Mouse (Mus musculus): ENCODE measurements around the gene Rnf214. TPM values are rescaled to one million over a fixed set of nuclear protein-coding genes. Genes with fewer than 3 reads are reported as not detected.

Rnf214 gene
- polyA plus RNA-seq, 1 experiment from 2014 or later = 52.6 TPM

DNA sequence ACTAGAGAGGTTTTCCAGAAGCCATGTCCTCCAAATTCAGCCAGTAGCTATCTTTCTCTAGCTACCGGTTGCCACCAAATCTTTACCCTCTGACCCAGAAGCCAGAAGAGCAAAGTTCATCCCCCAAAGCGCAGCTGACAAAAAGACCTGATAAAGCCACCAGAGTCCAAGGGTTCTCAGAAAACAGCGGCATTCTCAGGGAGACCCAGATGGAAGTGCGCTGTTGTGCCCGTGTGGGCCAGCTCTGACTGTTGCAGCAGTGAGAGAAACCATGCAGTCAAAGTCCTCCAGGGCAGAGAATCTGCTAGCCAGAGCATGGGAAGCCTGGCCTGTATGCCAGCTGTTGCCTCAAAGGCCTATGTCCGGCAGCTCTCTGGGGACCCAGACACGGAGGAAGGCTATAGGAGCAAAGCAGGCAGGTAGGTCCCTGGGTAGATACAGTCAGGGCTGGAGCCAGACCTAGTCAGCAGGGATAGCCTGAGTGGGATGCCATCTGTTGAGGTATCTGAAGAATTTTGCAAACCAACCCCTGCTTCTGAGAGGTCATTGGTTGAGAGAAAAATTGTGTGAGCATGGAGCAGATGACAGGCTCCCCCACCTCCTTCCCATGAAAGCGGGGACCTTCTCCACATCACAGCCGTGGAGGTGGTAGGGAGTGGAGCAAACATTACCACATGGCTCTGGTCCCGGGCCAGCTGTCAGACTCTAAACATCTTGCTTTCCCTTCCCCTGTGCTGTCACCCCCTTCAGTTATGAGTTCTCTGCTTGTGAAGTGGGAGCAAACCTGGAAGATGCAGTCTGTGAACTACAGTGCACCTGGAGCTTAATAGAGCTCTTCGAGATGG is 26.1 kb upstream of the Rnf214 start:
- H3K4me3 ChIP-seq (ENCODE audit: low read depth, low read length) = peak overlapping the region; percentile 22; the same call in 1 of the 2 replicates
- peak; percentile 23 for DNase-seq

DNA sequence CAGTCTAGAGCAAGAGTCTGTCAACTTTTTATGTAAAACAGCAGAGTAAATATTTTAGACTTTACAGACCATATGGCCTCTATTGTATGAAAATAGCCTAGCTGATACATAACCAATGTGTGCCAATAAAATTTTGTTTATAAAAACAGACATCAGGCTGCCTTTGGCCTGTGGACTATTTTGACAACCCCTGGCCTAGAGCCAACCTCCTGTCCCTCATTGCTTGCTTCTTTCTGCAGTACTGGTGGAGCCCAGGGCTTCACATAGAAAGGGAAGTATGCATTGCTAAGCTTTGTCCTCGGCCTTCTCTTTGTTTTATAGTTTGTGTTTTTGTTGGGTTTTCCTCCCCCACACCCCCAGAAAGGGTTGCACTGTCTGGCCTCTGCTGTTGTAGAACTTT is 25.2 kb upstream of the Rnf214 start:
- no peak overlapping the region for H3K4me3 ChIP-seq (ENCODE audit: low read depth, low read length)
- DNase-seq (peak; percentile 75), ATAC-seq (ENCODE audit: insufficient read depth) (no peak)
- TF ChIP-seq CTCF (IDR thresholded peaks at IDR 0.05; ENCODE audit: low read depth) = no peak
- WGBS = 18% methylated on average over 1 of the region's 1 CpGs
- H3K27ac ChIP-seq (ENCODE audit: low read depth) = peak overlapping the region; percentile 49
- no peaks in the 10 kb centered on the region for H3K27me3 ChIP-seq (ENCODE audit: insufficient read depth, low read length)
- H3K4me2 ChIP-seq = no peak overlapping the region; the same call in 1 of the 2 replicates
- peaks cover 44% of the 10 kb centered on the region for H3K36me3 ChIP-seq (ENCODE audit: insufficient read depth)
- H3K4me1 ChIP-seq (ENCODE audit: insufficient read depth) = peaks cover 7% of the 10 kb centered on the region; the same call in 1 of the 2 replicates
- H3K9me3 ChIP-seq (ENCODE audit: low read depth, low read length) = no peaks in the 10 kb centered on the region
- H3K9ac ChIP-seq = no peak overlapping the region

More for the DNA sequence above, 26.1 kb upstream of the Rnf214 start:
- peak overlapping the region; percentile 29; the same call in 1 of the 2 replicates for H3K9ac ChIP-seq
- H3K27ac ChIP-seq (ENCODE audit: low read depth) = peak overlapping the region; percentile 49
- no peak for TF ChIP-seq CTCF (IDR thresholded peaks at IDR 0.05; ENCODE audit: low read depth)
- H3K4me1 ChIP-seq (ENCODE audit: insufficient read depth) = peaks cover 7% of the 10 kb centered on the region; the same call in 1 of the 2 replicates
- H3K36me3 ChIP-seq (ENCODE audit: insufficient read depth) = peaks cover 35% of the 10 kb centered on the region
- WGBS = 51% methylated on average over 11 of the region's 11 CpGs
- H3K9me3 ChIP-seq (ENCODE audit: low read depth, low read length) = no peaks in the 10 kb centered on the region
- H3K4me2 ChIP-seq = peak overlapping the region; percentile 61
- ATAC-seq (ENCODE audit: insufficient read depth) = no peak
- H3K27me3 ChIP-seq (ENCODE audit: insufficient read depth, low read length) = no peaks in the 10 kb centered on the region

DNA sequence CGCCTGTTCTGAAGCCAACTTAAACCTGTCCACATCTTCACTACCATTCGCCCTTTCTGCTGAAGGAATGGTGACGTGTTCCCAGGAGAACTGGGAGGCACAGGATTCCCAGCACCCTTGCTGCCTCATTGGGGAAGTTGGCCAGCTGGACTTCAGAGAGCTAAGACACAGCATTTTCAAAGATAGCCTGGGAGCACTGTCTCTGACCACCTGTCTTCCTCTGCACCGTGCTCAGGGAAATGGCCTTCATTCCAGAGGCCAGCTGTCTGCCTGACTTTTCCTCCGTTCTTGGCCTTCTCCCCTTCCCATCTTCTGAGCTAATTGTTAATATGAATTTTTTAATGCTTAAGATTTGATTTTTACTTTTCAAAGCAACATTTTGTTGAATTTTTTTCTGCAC is 22.6 kb upstream of the Rnf214 start:
- no peak for ATAC-seq (ENCODE audit: insufficient read depth)
- WGBS = 80% methylated on average over 5 of the region's 5 CpGs
- H3K4me1 ChIP-seq (ENCODE audit: insufficient read depth) = peaks cover 4% of the 10 kb centered on the region; the same call in 1 of the 2 replicates
- no peak overlapping the region for H3K9ac ChIP-seq
- H3K36me3 ChIP-seq (ENCODE audit: insufficient read depth) = peaks cover 50% of the 10 kb centered on the region
- no peaks in the 10 kb centered on the region for H3K27me3 ChIP-seq (ENCODE audit: insufficient read depth, low read length)
- no peak for TF ChIP-seq CTCF (IDR thresholded peaks at IDR 0.05; ENCODE audit: low read depth)
- no peak overlapping the region for H3K4me3 ChIP-seq (ENCODE audit: low read depth, low read length)
- no peak for DNase-seq
- no peak overlapping the region for H3K27ac ChIP-seq (ENCODE audit: low read depth)
- H3K4me2 ChIP-seq = no peak overlapping the region
- H3K9me3 ChIP-seq (ENCODE audit: low read depth, low read length) = no peaks in the 10 kb centered on the region

DNA sequence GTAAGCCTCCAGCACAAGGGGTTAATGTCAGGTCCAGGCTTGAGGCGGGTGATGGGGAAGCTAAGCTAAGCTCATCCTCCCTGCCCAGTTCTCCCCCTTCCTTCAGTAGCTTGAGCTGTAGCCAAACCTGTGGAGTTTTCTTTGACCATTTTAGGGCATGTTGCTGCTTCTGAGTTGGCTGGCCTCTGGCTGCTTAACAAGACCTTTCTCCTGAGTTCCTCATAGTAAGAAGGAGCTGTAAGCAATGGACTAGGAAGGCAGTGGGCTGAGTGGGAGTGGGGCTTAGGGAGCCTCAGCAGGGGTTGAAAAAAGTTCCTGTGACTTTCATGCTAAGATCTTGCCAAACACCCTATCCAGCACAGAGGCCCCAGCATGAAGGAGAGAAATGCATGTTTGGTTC is 13.2 kb upstream of the Rnf214 start:
- ATAC-seq (ENCODE audit: insufficient read depth) = peak; percentile 60; the same call in 1 of the 2 replicates
- peak overlapping the region; percentile 26; the same call in 1 of the 2 replicates for H3K27ac ChIP-seq (ENCODE audit: low read depth)

DNA sequence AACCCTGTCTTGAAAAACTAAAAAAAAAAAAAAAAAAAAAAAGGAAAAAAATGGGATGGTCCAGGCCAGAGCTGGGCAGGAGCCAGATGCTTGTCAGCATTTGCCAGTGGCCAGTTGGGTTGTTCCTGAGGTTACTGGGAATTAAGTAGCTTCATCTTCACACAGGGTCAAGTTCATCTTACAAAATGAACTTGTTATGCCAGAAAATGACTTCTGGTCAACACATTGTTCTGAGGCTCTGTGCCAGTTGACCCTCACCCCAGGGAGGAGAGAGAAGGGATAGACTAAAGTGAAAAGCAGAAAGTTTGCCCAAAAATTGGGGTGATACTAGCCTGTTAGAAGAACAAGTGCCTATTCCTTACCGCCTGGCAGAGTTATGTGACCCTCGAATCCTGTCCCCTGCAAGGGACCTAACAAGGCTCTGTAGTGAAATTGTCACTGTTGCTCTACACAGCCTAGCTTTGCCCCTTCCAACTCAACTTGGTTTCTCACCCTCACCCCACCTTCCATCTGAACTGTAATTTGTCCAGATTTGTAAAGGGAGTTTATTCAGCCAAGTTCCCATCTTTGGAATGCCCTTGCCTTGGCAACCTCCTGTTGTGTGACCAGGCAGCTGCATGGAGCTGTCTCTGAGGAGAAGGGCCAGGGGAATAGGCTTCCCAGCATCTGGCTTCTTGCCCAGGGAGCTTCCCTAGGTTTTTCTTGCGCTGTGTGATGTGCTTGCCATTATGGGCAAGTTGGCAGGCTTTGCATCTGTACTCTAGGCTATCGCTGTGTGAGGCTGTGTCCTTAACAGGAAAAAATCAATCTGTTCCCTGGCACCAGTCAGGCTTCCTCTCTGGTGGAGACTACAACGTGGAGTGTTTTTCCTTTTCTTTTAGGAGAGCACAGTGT is 10.6 kb upstream of the Rnf214 start:
- peak overlapping the region; percentile 48; the same call in 1 of the 2 replicates for H3K27ac ChIP-seq (ENCODE audit: low read depth)
- H3K27me3 ChIP-seq (ENCODE audit: insufficient read depth, low read length) = no peaks in the 10 kb centered on the region
- H3K9me3 ChIP-seq (ENCODE audit: low read depth, low read length) = no peaks in the 10 kb centered on the region
- DNase-seq (peak; percentile 72), ATAC-seq (ENCODE audit: insufficient read depth) (peak; percentile 63)
- H3K4me2 ChIP-seq = no peak overlapping the region
- peaks cover 72% of the 10 kb centered on the region for H3K36me3 ChIP-seq (ENCODE audit: insufficient read depth)
- H3K9ac ChIP-seq = no peak overlapping the region
- TF ChIP-seq CTCF (IDR thresholded peaks at IDR 0.05; ENCODE audit: low read depth) = no peak
- H3K4me1 ChIP-seq (ENCODE audit: insufficient read depth) = no peaks in the 10 kb centered on the region
- WGBS = 74% methylated on average over 5 of the region's 5 CpGs
- no peak overlapping the region for H3K4me3 ChIP-seq (ENCODE audit: low read depth, low read length)

More for the DNA sequence above, 13.2 kb upstream of the Rnf214 start:
- 24% methylated on average over 1 of the region's 1 CpGs for WGBS
- H3K27me3 ChIP-seq (ENCODE audit: insufficient read depth, low read length) = no peaks in the 10 kb centered on the region
- DNase-seq = peak; percentile 40
- H3K4me2 ChIP-seq = no peak overlapping the region
- no peak overlapping the region for H3K9ac ChIP-seq
- H3K4me3 ChIP-seq (ENCODE audit: low read depth, low read length) = no peak overlapping the region
- TF ChIP-seq CTCF (IDR thresholded peaks at IDR 0.05; ENCODE audit: low read depth) = no peak
- no peaks in the 10 kb centered on the region for H3K9me3 ChIP-seq (ENCODE audit: low read depth, low read length)
- H3K4me1 ChIP-seq (ENCODE audit: insufficient read depth) = no peaks in the 10 kb centered on the region
- peaks cover 55% of the 10 kb centered on the region for H3K36me3 ChIP-seq (ENCODE audit: insufficient read depth)

DNA sequence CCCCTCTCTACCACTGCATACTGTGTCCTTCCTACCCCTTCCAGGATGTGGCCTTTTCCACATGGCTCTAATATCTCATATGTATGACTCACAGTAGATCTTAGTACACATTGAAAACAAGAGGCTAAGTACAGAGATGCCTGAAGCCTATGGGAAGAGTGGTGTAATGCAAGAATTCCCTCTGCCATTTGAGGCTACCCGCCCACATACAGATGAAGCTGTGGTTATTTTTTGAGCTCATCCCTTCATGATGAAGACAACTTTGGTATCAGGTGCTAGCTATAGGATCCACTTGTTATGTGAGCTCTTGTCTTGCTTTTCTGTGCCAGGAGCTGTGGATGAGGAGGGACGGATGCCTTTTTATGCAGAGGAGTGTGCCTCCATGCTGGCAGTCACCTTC is 8.9 kb upstream of the Rnf214 start:
- Histone ChIP-seq H3K27ac (ENCODE audit: low read depth) (no peak overlapping the region), H3K36me3 (ENCODE audit: insufficient read depth) (peaks cover 80% of the 10 kb centered on the region), H3K4me3 (ENCODE audit: low read depth, low read length) (no peak overlapping the region), H3K4me1 (ENCODE audit: insufficient read depth) (no peaks in the 10 kb centered on the region), H3K27me3 (ENCODE audit: insufficient read depth, low read length) (no peaks in the 10 kb centered on the region), H3K9ac (no peak overlapping the region), H3K4me2 (no peak overlapping the region), H3K9me3 (ENCODE audit: low read depth, low read length) (no peaks in the 10 kb centered on the region)
- ATAC-seq (ENCODE audit: insufficient read depth) = no peak
- WGBS = 90% methylated on average over 2 of the region's 2 CpGs
- DNase-seq = no peak
- no peak for TF ChIP-seq CTCF (IDR thresholded peaks at IDR 0.05; ENCODE audit: low read depth)

Data from lung, embryonic 14.5 days (tissue).